Mouse (Mus musculus) embryo, embryonic 9.5 days (tissue): Measurements from ENCODE around the gene Slc18a2.

Source experiments
- DNase-seq: peaks from one replicate; pipeline ENCODE4 v3.0.0-alpha.2; 2017; ENCODE audit errors: extremely low spot score

Slc18a2 gene

DNA sequence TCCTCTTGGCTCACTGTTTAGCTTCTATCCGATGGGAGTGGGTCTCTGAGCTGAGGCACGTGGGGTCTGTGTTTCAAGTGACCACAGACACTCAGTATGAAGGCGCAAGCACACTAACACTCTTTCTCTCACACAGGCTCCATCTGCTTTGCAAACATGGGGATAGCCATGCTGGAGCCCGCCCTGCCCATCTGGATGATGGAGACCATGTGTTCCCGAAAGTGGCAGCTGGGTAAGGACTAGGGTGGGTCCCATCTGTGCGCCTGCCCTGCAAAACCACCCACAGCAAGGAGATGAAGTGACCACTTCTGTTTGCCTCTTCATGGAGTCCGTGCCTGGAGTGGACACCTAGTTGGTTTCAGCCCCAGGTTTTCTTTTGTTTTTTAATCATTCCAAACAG is 15.7 kb downstream of the Slc18a2 start:
- no peak for DNase-seq

DNA sequence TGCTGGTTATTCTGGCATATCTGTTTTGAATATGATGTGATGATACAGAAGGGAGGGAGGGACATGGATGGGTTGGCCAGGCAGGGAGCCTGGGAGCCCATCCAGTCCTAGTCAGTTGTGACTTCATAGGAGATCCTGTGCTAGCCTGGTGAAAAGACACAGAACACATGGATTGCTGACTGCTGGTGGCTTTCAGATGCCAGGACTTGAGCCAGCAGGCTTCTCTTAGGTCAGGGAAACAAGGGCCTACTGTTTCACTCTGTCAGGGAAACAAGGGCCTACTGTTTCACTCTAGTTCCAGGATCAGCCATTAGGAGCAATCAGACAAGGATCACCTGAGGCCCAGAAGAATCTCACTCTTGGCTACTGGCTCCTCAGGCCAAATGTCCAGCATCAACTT is 20.1 kb downstream of the Slc18a2 start:
- no peak for DNase-seq

DNA sequence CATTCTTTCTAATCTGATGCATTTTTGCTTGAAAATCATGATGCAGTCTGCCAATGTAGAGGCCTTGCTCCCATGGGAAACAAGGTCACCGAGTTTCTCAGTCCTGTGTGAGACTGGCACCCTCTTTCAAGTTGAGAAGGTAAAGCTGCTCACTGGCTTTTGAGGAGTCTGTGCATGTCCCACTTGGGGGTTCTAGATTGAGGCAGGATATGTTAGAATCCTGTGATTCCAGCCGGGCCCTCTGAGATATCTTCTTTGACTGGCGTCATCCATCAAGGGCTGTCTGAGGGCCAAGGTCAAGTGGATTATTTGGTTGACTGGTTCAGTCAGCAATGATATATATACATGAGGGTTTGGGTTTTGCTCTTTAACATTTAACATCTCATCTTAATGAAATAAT is 21.3 kb downstream of the Slc18a2 start:
- DNase-seq = no peak

DNA sequence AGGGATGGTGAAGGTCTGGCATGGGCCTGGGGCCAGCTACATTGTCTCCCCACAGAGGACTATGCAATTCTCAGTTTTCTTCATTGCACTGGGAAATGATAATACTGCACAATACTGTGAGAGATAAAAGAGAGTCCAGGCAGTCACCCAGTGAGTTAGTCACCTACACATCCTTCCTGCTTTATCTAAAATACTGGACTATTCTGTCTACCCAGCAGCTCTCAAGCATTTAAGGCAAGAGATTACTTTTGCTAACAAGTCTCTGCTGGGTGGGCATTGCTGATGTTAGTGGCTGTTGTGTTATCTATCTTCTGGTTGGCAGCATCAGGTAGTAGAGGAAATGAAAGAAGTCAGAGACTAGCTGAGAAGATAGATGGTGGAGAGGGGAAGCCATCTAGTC is 28.3 kb downstream of the Slc18a2 start:
- DNase-seq = no peak

DNA sequence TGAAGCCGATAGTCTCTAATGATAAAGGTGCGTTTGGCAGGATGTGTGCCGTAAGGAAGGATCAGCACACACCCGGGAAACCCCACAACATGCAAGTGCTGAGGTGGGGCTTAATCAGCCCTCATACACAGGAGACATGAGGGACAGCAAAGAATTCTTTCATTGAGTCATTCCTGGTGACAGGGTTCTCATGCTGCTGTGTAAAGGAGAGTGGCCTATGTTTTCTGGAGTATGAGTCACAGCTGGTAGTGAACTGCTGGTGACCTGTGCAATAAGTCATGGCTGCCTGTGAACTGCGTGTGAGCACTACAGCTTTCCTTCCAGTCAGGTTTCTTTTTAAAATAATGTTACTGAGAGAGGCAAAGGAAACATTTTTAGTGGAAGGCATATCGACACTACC is 29.1 kb downstream of the Slc18a2 start:
- DNase-seq = no peak

DNA sequence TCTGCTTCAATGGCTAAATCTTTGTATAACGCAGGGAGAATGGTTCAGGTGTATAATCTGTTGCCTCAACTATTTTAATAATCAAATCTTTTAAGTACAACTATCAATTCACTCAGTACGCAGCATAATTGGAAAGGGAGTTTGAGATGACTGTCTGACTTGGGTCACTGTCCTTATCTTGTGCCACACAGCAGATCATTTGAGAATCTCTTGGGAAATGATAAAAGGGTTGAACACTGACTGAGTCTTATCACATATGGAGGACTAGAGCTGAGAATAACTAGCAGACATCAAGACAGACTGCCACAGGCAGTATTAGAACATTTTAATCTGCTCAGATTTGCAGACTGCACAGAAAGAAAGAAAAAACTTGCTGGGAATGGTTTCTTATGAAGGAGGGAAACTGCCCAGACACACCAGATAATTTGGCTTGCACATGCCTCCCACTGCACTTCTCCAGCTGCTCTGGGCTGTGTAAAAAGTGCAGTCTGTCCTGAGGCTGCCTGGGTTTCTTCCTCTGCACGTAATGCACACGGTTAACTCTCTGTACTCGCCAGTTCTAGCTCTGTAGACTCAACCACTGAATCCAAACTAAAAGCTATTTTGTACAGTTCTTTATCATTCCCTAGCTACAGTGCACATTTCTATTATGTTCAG is 31.6 kb downstream of the Slc18a2 start:
- no peak for DNase-seq

DNA sequence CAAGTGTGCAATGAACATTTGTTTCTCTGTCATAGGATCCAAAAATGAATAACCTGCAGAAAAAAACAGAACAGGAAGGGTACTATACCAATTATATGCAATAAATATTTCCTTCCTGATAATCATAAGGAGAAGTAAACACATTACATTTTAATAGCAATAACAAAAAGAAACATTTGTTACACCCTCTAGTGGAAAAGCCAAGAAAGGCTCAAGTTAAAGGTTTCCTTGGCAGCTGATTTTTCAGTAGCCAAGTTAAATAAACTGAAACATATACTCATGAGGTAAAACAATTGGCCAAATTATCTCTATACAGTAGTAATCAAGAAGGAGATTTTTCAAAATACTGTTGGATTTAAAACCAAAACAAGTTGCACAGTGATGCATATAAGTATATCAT is 54.6 kb downstream of the Slc18a2 start:
- no peak for DNase-seq

DNA sequence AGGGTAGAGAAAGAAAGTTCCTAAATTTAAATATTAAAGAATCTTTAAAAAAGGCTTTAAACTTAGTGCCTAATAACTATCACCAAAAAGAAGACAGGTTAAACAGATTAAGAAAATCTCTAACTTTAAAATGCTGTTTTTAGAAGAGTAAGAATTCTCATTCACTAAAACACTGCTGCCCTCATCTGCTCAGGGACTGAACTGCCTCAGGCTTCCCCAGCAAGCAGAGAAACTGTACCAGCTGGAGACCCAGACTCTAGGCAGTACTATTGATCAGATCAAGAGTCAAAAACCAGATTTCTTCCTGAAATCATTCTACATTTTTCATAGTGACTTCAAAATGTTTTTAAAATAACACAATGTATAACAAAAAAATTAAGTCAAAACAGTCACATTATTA is 55.9 kb downstream of the Slc18a2 start:
- DNase-seq = no peak

DNA sequence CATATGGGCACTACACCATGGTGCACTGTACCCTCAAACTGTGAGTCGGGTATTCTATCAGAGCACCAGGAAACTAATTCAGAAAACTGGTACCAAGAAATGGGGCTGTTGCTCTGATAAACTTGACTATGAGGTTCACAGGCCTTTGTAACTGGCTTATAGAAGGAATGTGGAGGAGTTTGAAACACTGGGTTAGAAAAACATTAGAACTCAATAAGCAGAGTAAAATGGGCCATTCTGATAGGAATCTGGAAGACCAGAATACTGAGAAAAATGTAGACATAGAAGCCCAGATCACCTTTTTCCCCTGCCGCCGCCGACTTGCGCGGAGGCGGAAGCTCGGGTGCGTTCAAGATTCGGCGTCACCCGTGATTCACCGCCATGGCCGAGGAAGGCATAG is 61.3 kb downstream of the Slc18a2 start, which contains the start of gene Rps12-ps3:
Gene Rps12-ps3 (plus strand): TSS at position 301 of the 400 bp plus-strand sequence.
- no peak for DNase-seq

DNA sequence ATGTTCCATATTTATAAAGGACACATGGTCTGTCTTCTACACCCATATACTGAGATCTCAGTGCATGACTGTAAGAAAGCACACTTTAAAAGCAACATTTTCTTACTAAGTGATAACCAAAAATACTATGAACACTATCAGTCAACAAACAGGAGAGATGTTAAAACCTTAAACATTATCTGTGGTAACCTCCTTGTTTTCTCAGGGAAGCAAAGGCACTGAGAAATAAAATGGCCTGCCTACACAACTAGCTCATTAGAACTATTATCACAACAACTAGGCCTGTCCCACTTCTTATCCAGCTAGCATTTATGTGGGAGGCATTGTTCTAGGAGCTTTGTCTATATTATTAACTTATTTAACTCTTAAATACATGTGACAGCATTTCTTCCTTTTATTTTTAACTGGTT is 70.1 kb downstream of the Slc18a2 start:
- DNase-seq = no peak

DNA sequence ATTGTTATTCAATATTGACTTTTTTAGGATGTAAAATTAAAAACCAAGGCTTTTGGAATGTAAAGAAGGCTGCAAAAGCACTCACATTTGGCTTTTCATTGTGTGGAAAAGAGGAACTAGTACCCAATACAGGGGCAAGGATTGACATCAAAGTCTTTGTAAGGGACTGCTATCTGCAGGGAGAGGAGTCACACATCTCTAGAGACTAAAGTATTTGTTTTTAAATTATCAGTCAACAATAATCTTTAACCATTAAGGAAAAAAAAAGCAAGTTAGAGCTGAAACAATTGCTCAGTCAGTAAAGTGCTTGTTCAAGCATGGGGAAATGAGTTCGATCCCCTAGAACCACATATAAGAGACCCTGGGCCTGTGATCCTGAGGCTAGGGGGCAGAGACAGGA is 76.0 kb downstream of the Slc18a2 start:
- no peak for DNase-seq

DNA sequence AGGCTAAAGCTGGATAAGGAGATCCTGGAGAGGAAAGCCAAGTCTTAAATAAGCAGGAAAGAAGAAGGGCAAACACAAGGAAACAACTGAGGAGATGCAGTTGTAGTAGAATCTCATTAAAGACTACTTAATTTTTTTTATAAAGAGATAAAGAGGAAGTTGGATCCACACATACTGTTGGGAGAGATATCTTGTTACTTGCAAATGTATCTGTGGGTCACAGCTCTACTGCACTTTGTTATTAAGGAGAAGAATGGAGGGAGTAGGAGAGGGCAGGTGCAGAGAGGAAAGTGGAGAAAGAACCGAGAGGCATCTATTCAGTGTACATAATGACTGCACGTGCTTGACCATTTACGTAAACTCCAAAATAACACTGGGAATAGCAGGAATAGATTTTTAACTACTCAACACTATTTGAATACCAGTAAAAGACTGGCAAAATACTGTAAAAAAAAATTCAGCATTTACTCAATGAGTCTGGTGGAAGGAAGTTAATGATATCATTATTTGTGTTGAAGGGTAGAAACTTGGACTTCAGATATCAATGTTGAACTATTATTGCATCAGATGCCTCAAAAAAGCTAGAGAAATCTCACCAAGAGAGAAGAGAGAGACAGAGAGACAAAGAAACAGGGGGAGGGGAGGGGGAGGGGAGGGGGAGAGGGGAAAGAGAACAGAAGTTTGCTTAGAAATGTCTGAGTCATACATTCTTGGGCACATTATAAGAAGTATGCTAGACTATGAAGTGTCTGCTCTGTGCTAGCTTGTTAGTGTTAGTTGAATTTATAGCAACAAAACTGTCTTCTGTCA is 77.4 kb downstream of the Slc18a2 start:
- no peak for DNase-seq

DNA sequence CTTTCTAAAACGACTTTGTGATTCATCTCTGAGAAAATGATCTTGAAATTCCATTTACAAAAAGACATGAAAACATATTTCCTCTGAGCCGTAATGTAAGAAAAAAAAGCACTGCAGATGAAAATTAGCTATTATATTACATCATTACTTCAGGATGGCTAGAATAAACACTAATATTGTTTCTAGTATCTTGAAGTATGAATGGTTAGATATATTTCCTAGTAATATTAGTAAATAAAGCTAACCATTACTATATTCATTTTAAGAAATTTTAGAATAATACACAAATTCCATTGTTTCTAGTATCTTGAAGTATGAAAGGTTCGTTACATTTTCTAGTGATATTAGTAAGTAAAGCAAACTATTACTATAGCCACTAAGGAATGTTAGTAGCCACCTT is 79.2 kb downstream of the Slc18a2 start:
- no peak for DNase-seq

DNA sequence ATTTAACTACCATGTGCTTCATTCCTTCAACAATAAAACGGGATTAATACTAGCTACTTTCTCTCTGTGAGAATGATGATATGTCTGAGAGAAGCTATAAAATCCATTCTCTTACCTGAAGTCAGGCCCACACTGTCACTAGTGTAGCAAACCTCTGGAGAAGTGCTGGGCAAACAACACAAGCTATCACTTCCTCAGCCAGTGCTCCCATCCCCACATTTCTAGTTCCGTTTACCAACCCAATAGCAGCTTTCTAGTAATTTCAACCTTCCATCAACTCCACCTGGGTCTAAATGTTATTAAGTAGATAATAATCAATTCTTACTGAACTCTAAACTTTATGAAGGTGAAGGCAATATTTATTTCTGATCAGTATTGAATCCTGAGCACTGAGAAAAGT is 82.3 kb downstream of the Slc18a2 start:
- DNase-seq = no peak

DNA sequence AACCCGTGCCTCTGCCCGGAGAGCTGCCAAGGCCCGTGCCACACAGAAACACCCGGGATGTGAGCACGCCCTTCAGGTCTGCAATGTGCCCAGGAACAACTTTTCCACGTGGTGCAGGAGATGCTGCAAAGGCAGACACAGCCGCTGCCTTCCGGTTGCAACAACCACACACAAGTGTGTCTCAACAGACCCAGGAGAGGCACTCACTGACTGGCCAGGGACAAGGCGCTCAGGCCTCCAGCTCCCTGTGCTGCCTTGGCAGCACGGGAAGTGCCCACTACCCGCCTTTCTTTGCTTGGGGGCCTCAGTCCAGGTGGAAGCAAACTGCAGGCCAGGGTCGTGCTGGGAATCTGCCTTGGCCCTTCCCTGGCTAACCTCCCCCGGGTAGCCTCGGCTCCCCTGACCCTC is 83.6 kb downstream of the Slc18a2 start:
- peak; percentile 47 for DNase-seq

DNA sequence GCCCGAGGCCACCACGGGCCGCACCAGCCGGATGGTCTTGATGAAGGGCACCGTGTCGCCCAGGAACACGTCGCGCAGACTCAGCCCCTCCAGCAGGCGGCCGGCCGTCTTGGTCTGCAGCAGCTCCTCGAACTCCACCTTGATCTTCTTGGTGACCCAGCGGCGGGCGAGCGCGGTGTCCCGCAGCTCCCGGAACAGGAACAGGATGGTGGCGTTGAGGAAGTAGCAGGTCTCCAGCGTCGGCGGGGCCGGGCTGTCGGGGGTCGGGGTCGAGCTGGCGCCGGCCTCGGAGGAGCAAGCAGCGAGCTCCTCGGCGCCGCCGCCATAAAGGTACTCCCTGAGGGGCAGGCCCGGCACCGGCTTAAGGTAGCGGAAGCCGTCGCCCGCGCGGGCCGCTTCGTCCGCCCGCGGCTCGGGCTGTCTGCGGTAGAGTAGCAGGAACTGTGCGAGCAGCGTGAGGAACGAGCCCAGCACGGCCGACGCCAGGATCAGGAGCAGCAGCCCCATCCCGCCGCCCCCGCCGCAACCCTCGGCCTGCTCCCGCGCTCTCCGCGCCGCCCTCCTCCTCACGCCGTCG is 84.5 kb downstream of the Slc18a2 start:
- DNase-seq = no peak
